Mouse (Mus musculus): ENCODE data around the gene Leprot.

DNA sequence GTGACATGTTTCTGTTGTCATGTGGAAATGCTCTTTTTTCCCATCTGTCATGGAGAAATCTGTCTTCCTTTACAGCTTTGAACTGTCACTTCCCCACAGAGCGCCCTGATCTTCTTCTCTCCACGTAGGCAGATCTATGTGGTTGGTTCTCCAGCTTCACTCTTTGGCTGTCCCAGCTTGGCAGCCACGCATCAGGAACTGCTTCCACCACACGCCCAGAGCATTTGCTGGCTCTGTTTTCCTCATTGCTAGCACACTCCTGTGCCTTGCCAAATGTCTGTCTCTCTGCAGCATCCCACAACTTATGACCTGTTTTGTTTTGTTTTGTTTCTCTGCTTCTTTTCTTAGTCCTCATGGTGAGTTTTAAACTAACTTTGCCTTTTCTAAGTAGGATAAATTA, 45.4 kb downstream of the Leprot start:
- TF ChIP-seq POLR2A (IDR thresholded peaks at IDR 0.05; ENCODE audit: extremely low read depth, insufficient read depth, low read length) (no peak), CTCF (IDR thresholded peaks at IDR 0.05; ENCODE audit: extremely low read depth, insufficient read depth, low read length) (no peak)
